Mouse (Mus musculus): Measurements from ENCODE around the gene Defb43.

The Defb43 gene

GRCm38 (mm10) chr14:63011471-63011870 is at the start of gene Defb43:
Defb43 (plus strand) TSS chr14:63011771.
- no peak for TF ChIP-seq GATA4 (IDR thresholded peaks at IDR 0.05; ENCODE audit: insufficient replicate concordance, low read length)

DNA sequence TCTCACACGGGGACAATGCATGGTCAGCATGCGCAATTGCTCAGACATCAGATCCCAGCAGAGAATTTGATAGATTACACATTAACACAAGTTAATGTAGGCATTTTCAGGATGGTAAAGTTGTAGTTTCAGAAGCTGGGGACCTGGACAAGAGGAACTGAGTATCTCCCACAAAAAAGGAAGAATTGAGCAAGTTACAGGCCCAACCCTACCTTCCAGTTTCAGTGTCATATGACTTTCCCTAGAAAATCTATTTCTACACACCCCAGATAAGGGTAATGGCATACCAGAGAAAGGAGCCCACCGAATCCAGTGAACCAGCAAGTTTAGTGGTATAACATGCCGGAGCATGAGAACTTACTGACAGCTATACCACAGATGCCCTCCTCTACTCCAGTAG is 47.9 kb upstream of the Defb43 start:
- TF ChIP-seq GATA4 (IDR thresholded peaks at IDR 0.05; ENCODE audit: insufficient replicate concordance, low read length) = no peak

DNA sequence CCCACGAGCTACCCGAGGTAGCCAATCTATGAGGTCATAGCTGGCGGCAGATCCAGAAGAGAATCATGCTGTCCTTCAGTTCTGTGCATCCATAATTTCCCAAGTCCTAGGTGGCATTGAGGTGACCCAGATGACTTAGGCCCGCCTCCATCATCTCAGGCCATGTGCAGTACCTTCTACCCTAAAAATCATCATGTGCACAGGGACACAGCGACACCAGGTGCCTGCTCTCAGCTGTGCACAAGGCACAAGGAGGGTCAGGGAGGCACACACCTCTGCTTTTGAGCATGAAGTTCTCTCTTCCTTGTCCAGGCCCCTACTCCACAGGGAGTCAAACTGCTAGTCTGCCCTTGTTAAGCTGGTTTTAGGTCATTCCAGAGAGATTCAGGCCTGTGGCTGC is 46.2 kb upstream of the Defb43 start:
- TF ChIP-seq GATA4 (IDR thresholded peaks at IDR 0.05; ENCODE audit: insufficient replicate concordance, low read length) = no peak

GRCm38 (mm10) chr14:62965811-62966520 is 45.6 kb upstream of the Defb43 start:
- TF ChIP-seq GATA4 (IDR thresholded peaks at IDR 0.05; ENCODE audit: insufficient replicate concordance, low read length) = no peak

- no peak for TF ChIP-seq GATA4 (IDR thresholded peaks at IDR 0.05; ENCODE audit: insufficient replicate concordance, low read length)
These were observed 36.5 kb upstream of the Defb43 start for GRCm38 (mm10) chr14:62975046-62975445.

GRCm38 (mm10) chr14:62979815-62980214 is 31.8 kb upstream of the Defb43 start:
- no peak for TF ChIP-seq GATA4 (IDR thresholded peaks at IDR 0.05; ENCODE audit: insufficient replicate concordance, low read length)

- TF ChIP-seq GATA4 (IDR thresholded peaks at IDR 0.05; ENCODE audit: insufficient replicate concordance, low read length) = no peak
These were observed 27.2 kb upstream of the Defb43 start, which contains the start of gene Defb48 for GRCm38 (mm10) chr14:62984410-62984809. Defb48 (minus strand) TSS chr14:62984510.

- peak; percentile 71; the same call in 1 of the 2 replicates for TF ChIP-seq GATA4 (IDR thresholded peaks at IDR 0.05; ENCODE audit: insufficient replicate concordance, low read length)
These were observed 20.3 kb upstream of the Defb43 start for GRCm38 (mm10) chr14:62991271-62991670.

DNA sequence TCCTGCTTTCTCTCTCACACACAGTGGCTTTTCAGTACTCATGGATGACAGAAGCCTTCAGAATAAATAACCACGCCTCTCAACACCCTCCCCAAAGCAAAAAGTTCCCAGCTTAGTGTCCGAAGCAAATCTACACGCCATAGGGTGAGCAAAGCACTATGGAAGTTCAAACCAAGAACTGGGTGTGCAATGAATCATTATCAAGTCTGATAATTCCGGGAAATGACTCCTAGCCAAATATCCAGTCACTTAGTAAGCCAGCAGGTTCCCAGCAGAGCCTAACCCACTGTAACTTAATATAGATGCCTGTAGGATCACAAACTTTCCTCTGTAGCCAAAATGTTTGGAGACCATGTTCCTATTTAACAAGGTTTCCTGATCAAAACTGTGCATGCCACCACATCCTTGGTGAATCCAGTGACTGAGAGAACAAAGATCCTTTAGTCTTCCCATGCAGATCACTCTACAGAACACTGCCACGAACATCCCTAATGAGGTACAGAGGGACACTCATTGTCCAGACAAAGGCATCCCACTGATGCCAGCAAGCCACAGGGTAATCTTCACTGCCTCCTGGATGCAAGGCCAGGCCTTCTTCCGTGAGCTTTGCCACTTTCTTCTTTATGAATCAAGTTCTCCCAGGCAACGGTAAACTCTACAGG is 19.6 kb upstream of the Defb43 start:
- no peak for TF ChIP-seq GATA4 (IDR thresholded peaks at IDR 0.05; ENCODE audit: insufficient replicate concordance, low read length)

DNA sequence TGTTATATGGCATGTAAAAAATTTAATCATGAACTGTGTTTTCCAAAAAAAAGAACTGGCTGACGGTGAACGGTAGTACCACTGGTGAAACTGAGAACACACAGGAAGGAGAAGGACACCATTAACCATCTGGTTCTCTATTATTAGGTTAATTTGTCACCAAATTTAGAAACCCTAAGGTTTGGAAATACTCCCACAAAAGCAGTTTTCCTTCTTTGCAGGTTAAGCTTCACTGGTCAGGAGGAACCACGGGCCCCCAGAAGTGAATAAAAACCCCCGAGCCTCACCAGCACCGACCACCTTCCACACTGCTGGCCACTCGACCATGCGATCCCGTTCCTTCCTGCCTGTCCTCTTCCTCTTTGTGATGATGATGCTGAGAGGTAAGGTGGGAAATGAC is 13.8 kb upstream of the Defb43 start, which contains the start of gene Defb47:
Defb47 (plus strand) TSS at position 301 of the 400 bp plus-strand sequence.
- no peak for TF ChIP-seq GATA4 (IDR thresholded peaks at IDR 0.05; ENCODE audit: insufficient replicate concordance, low read length)

- TF ChIP-seq GATA4 (IDR thresholded peaks at IDR 0.05; ENCODE audit: insufficient replicate concordance, low read length) = no peak
These were observed 12.6 kb upstream of the Defb43 start for GRCm38 (mm10) chr14:62998977-62999376.

- TF ChIP-seq GATA4 (IDR thresholded peaks at IDR 0.05; ENCODE audit: insufficient replicate concordance, low read length) = no peak
These were observed 9.0 kb upstream of the Defb43 start for GRCm38 (mm10) chr14:63002588-63002987.

- no peak for TF ChIP-seq GATA4 (IDR thresholded peaks at IDR 0.05; ENCODE audit: insufficient replicate concordance, low read length)
These were observed 1.5 kb downstream of the Defb43 start for GRCm38 (mm10) chr14:63013082-63013481.

GRCm38 (mm10) chr14:63014667-63015066 is 3.1 kb downstream of the Defb43 start:
- TF ChIP-seq GATA4 (IDR thresholded peaks at IDR 0.05; ENCODE audit: insufficient replicate concordance, low read length) = no peak

GRCm38 (mm10) chr14:63020524-63021156 is 9.1 kb downstream of the Defb43 start:
- no peak for TF ChIP-seq GATA4 (IDR thresholded peaks at IDR 0.05; ENCODE audit: insufficient replicate concordance, low read length)

GRCm38 (mm10) chr14:63046691-63047090 is 35.1 kb downstream of the Defb43 start, which contains the start of gene Defb42:
Defb42 (plus strand) TSS chr14:63046991.
- TF ChIP-seq GATA4 (IDR thresholded peaks at IDR 0.05; ENCODE audit: insufficient replicate concordance, low read length) = no peak

Measured in liver, adult (tissue).